Mouse (Mus musculus): ENCODE measurements around the gene Akap7. TPM values are rescaled to one million over a fixed set of nuclear protein-coding genes. Genes with fewer than 3 reads are reported as not detected.

Gene Akap7
- total and polyA plus RNA-seq, 3 experiments = 1.9 to 7.7 TPM; not detected in 1

GRCm38 (mm10) chr10:25268476-25269351 lies 39.0 kb downstream of the Akap7 start:
- H3K9ac ChIP-seq (ENCODE audit: control insufficient read depth, low read depth, low read length, poor library complexity, severe bottlenecking) = no peak overlapping the region
- TF ChIP-seq SMC3 (IDR thresholded peaks at IDR 0.05; ENCODE audit: low read depth, low read length) (peak; percentile 84), RAD21 (IDR thresholded peaks at IDR 0.05; ENCODE audit: low read depth, low read length) (peak; percentile 89), ZNF384 (IDR thresholded peaks at IDR 0.05; ENCODE audit: low read depth, low read length) (no peak), NRF1 (IDR thresholded peaks at IDR 0.05; ENCODE audit: insufficient read depth, low read depth, low read length, poor library complexity, severe bottlenecking) (no peak), ZC3H11A (IDR thresholded peaks at IDR 0.05; ENCODE audit: low read depth, low read length) (peak; percentile 77), EP300 (IDR thresholded peaks at IDR 0.05; ENCODE audit: low read depth in 1 of 2, low read length in 2 of 2) (0 out of 4 replicates have a peak, but pooled peaks of 1 of the 2 experiments have one; percentile 28), GATA1 (IDR thresholded peaks at IDR 0.05; ENCODE audit: low read depth, low read length) (no peak), CTCF (IDR thresholded peaks at IDR 0.05 in 2 of 3, conservative IDR thresholded peaks at IDR 0.05 in 1 of 3; ENCODE audit: control insufficient read depth in 1 of 3, insufficient read depth in 1 of 3, low read depth in 2 of 3, low read length in 3 of 3, poor library complexity in 1 of 3, severe bottlenecking in 1 of 3) (peak; percentile 12 to 72 (median 13); a peak in 2 of 6 replicates)
- H3K27me3 ChIP-seq (ENCODE audit: control insufficient read depth in 1 of 2, insufficient read depth in 2 of 2, low read length in 2 of 2) = no peaks in the 10 kb centered on the region
- DNase-seq (ENCODE audit: low read depth, low spot score) = peak; percentile 56
- no peak overlapping the region for H3K4me3 ChIP-seq (ENCODE audit: control insufficient read depth in 1 of 2, insufficient read depth in 1 of 2, low read depth in 2 of 2, low read length in 2 of 2)
- H3K27ac ChIP-seq (ENCODE audit: control insufficient read depth, low read depth, low read length) = no peak overlapping the region
- H3K79me2 ChIP-seq (ENCODE audit: control insufficient read depth, insufficient read depth, low read length, poor library complexity) = no peaks in the 10 kb centered on the region
- 0 out of 4 replicates have a peak, but pooled peaks cover 0 to 4% of the 10 kb centered on the region in 2 experiments for H3K4me1 ChIP-seq (ENCODE audit: control insufficient read depth in 1 of 2, insufficient read depth in 2 of 2, low read length in 2 of 2)
- H3K9me3 ChIP-seq (replicated peaks; ENCODE audit: insufficient read depth, low read length) = no peaks in the 10 kb centered on the region
- no peaks in the 10 kb centered on the region; a peak in 1 of 4 replicates for H3K36me3 ChIP-seq (ENCODE audit: control insufficient read depth in 1 of 2, insufficient read depth in 2 of 2, low read length in 2 of 2)

GRCm38 (mm10) chr10:25261176-25261575 lies 46.5 kb downstream of the Akap7 start:
- H3K9ac ChIP-seq (ENCODE audit: control insufficient read depth, low read depth, low read length, poor library complexity, severe bottlenecking) = no peak overlapping the region
- no peak overlapping the region for H3K4me3 ChIP-seq (ENCODE audit: control insufficient read depth in 1 of 2, insufficient read depth in 1 of 2, low read depth in 2 of 2, low read length in 2 of 2)
- H3K79me2 ChIP-seq (ENCODE audit: control insufficient read depth, insufficient read depth, low read length, poor library complexity) = no peaks in the 10 kb centered on the region
- H3K27ac ChIP-seq (ENCODE audit: control insufficient read depth, low read depth, low read length) = no peak overlapping the region
- no peaks in the 10 kb centered on the region for H3K4me1 ChIP-seq (ENCODE audit: control insufficient read depth in 1 of 2, insufficient read depth in 2 of 2, low read length in 2 of 2)
- no peaks in the 10 kb centered on the region for H3K27me3 ChIP-seq (ENCODE audit: control insufficient read depth in 1 of 2, insufficient read depth in 2 of 2, low read length in 2 of 2)
- no peak for DNase-seq (ENCODE audit: low read depth, low spot score)
- TF ChIP-seq BHLHE40 (IDR thresholded peaks at IDR 0.05; ENCODE audit: borderline replicate concordance, low read depth, low read length) (no peak), UBTF (IDR thresholded peaks at IDR 0.05; ENCODE audit: borderline replicate concordance, insufficient read depth, low read depth, low read length) (no peak), CHD2 (IDR thresholded peaks at IDR 0.05; ENCODE audit: low read length) (no peak), USF1 (IDR thresholded peaks at IDR 0.05; ENCODE audit: low read depth, low read length) (no peak), RCOR1 (IDR thresholded peaks at IDR 0.05; ENCODE audit: low read depth, low read length) (no peak), ZNF384 (IDR thresholded peaks at IDR 0.05; ENCODE audit: low read depth, low read length) (no peak), RAD21 (IDR thresholded peaks at IDR 0.05; ENCODE audit: low read depth, low read length) (no peak), CTCF (IDR thresholded peaks at IDR 0.05 in 2 of 3, conservative IDR thresholded peaks at IDR 0.05 in 1 of 3; ENCODE audit: control insufficient read depth in 1 of 3, insufficient read depth in 1 of 3, low read depth in 2 of 3, low read length in 3 of 3, poor library complexity in 1 of 3, severe bottlenecking in 1 of 3) (no peak), MAFK (IDR thresholded peaks at IDR 0.05; ENCODE audit: borderline replicate concordance, low read depth, low read length) (no peak), ZMIZ1 (IDR thresholded peaks at IDR 0.05; ENCODE audit: low read depth, low read length) (no peak), ZKSCAN1 (IDR thresholded peaks at IDR 0.05; ENCODE audit: low read depth, low read length) (no peak), NRF1 (IDR thresholded peaks at IDR 0.05; ENCODE audit: insufficient read depth, low read depth, low read length, poor library complexity, severe bottlenecking) (no peak), MEF2A (IDR thresholded peaks at IDR 0.05; ENCODE audit: extremely low read depth, insufficient replicate concordance, low read depth, low read length, poor library complexity, severe bottlenecking) (no peak), SMC3 (IDR thresholded peaks at IDR 0.05; ENCODE audit: low read depth, low read length) (no peak)
- H3K9me3 ChIP-seq (replicated peaks; ENCODE audit: insufficient read depth, low read length) = no peaks in the 10 kb centered on the region
- no peaks in the 10 kb centered on the region for H3K36me3 ChIP-seq (ENCODE audit: control insufficient read depth in 1 of 2, insufficient read depth in 2 of 2, low read length in 2 of 2)
